21 mouse cellular contexts compared by ENCODE assay signal in genomic region chr5:28722067-28722466, GRCm38 (mm10).
DNase-seq lines count a peak whose midpoint lies in the region; ATAC-seq and TF ChIP-seq lines count a peak whose summit lies in the region.
"Had no signal": no experiment of that assay in that cellular context is flagged by ENCODE, and none has a peak within 500 bp of the region (broad histone marks: within the 10 kb centered on the region; RNA-seq: fewer than 3 reads in every experiment).

No protein-coding gene starts in this region.

- peak; percentile 17 for DNase-seq in adrenal gland, adult 2 months
- DNase-seq in adrenal gland, postnatal 25 days, result no peak
- DNase-seq in adrenal gland, postnatal 36 days, result peak; percentile 7 to 8
- DNase-seq in adrenal gland, adult 18-20 months (ENCODE audit: low spot score in 2 of 2), result no peak
- DNase-seq: adrenal gland, postnatal 14 days; cerebellum, adult 11 months; cerebellum, adult 18-20 months; cerebellum, adult 8-10 months; cerebellum, adult 9-11 months; cerebellum, postnatal 14 days; cerebellum, postnatal 36 days; embryo, embryonic 11 days had no signal

- TF ChIP-seq CTCF in intestine, postnatal 0 days (IDR thresholded peaks at IDR 0.05; ENCODE audit: low read depth), result no peak

- no peak overlapping the region for H3K4me3 ChIP-seq in intestine, embryonic 16.5 days (ENCODE audit: low read length)
- no peak overlapping the region for H3K4me3 ChIP-seq in intestine, postnatal 0 days (ENCODE audit: low read depth, low read length)
- H3K4me3 ChIP-seq: embryonic facial prominence, embryonic 13.5 days; embryonic facial prominence, embryonic 15.5 days; erythroblast, embryonic 14.5 days; forebrain, embryonic 10.5 days; forebrain, embryonic 12.5 days had no signal

- H3K27me3 ChIP-seq in intestine, embryonic 16.5 days (replicated peaks; ENCODE audit: control insufficient read depth, insufficient read depth, low read length), result no peaks in the 10 kb centered on the region
- H3K27me3 ChIP-seq in intestine, postnatal 0 days (replicated peaks; ENCODE audit: control insufficient read depth, insufficient read depth, low read length), result no peaks in the 10 kb centered on the region
- H3K27me3 ChIP-seq: embryonic facial prominence, embryonic 13.5 days; embryonic facial prominence, embryonic 15.5 days; forebrain, embryonic 12.5 days had no signal

- H3K9me3 ChIP-seq in intestine, embryonic 16.5 days (ENCODE audit: control insufficient read depth, low read length), result no peaks in the 10 kb centered on the region
- no peaks in the 10 kb centered on the region for H3K9me3 ChIP-seq in intestine, postnatal 0 days (ENCODE audit: control insufficient read depth)
- H3K9me3 ChIP-seq: embryonic facial prominence, embryonic 13.5 days; embryonic facial prominence, embryonic 15.5 days; forebrain, embryonic 10.5 days; forebrain, embryonic 12.5 days had no signal

- ATAC-seq in intestine, embryonic 16.5 days, result peak; percentile 60
- ATAC-seq in intestine, postnatal 0 days, result no peak
- ATAC-seq: forebrain, embryonic 14.5 days; forebrain, embryonic 16.5 days had no signal

- H3K4me1 ChIP-seq in intestine, embryonic 16.5 days (ENCODE audit: control insufficient read depth, insufficient read depth, low read length), result no peaks in the 10 kb centered on the region
- no peaks in the 10 kb centered on the region for H3K4me1 ChIP-seq in intestine, postnatal 0 days (replicated peaks; ENCODE audit: control insufficient read depth, insufficient read depth, low read length)
- H3K4me1 ChIP-seq: embryonic facial prominence, embryonic 13.5 days; embryonic facial prominence, embryonic 15.5 days; forebrain, embryonic 10.5 days; forebrain, embryonic 12.5 days had no signal

- no peak overlapping the region for H3K4me2 ChIP-seq in intestine, embryonic 16.5 days (ENCODE audit: low read depth, low read length)
- no peak overlapping the region for H3K4me2 ChIP-seq in intestine, postnatal 0 days (replicated peaks; ENCODE audit: low read depth)
- H3K4me2 ChIP-seq: embryonic facial prominence, embryonic 13.5 days; embryonic facial prominence, embryonic 15.5 days; forebrain, embryonic 12.5 days had no signal

- no peak overlapping the region for H3K27ac ChIP-seq in intestine, embryonic 16.5 days (ENCODE audit: low read length)
- H3K27ac ChIP-seq in intestine, postnatal 0 days (ENCODE audit: low read depth, low read length), result no peak overlapping the region
- H3K27ac ChIP-seq: embryonic facial prominence, embryonic 13.5 days; embryonic facial prominence, embryonic 15.5 days; forebrain, embryonic 10.5 days; forebrain, embryonic 12.5 days had no signal

- no peaks in the 10 kb centered on the region for H3K36me3 ChIP-seq in intestine, embryonic 16.5 days (ENCODE audit: control insufficient read depth, insufficient read depth, low read length)
- H3K36me3 ChIP-seq in intestine, postnatal 0 days (ENCODE audit: control insufficient read depth, insufficient read depth), result no peaks in the 10 kb centered on the region
- H3K36me3 ChIP-seq: embryonic facial prominence, embryonic 13.5 days; embryonic facial prominence, embryonic 15.5 days; forebrain, embryonic 10.5 days; forebrain, embryonic 12.5 days had no signal

- WGBS in intestine, embryonic 16.5 days, result 76% methylated on average over 3 of the region's 3 CpGs
- 47% methylated on average over 3 of the region's 3 CpGs for WGBS in intestine, postnatal 0 days

- H3K9ac ChIP-seq in intestine, embryonic 16.5 days (ENCODE audit: low read depth, low read length), result no peak overlapping the region
- H3K9ac ChIP-seq in intestine, postnatal 0 days (ENCODE audit: low read depth, low read length), result no peak overlapping the region
- H3K9ac ChIP-seq: embryonic facial prominence, embryonic 13.5 days; embryonic facial prominence, embryonic 15.5 days; forebrain, embryonic 12.5 days had no signal

Comparison
In these comparisons a context has a peak if more than half of its experiments do, and no peak if none do; other contexts are left out.
1. DNase-seq: peak in adrenal gland, adult 2 months (single experiment) and adrenal gland, postnatal 36 days (2 of 2); none in adrenal gland, postnatal 25 days (single experiment) and adrenal gland, adult 18-20 months (0 of 2).